Mouse (Mus musculus): ENCODE measurements around the gene Pih1d3. TPM values are rescaled to one million over a fixed set of nuclear protein-coding genes. Genes with fewer than 3 reads are reported as not detected.

Gene Pih1d3
- polyA plus RNA-seq (2014; fragmentation: Illumina TruSeq; extraction: RNeasy Lipid Tissue Mini Kit (QIAGEN cat#74804); ENCODE audit: low replicate concordance), result not detected

DNA sequence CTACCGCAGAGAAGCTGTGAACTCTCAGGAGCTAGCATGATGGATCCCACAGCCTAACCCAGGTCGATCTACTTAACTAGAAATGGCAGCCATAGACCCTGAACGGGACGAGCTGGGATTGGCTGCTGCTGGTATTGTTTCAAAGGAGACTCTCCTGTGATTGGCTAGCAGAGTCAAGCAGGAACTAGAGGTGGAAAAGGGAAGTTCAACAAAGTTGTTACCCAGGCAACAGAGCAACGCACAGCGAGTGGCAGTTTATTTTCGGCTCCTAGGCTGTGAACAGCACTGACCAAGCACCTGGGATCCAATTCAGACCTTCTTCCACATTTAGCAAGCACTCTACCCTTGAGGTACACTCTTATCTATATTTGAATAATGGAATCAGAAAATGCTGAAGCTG, at the start of gene Pih1d3, which contains the start of gene 4931428L18Rik:
TSS of gene Pih1d3 (plus strand) at position 275 of the 400 bp plus-strand sequence.
TSS of gene 4931428L18Rik (minus strand) at position 121 of the 400 bp plus-strand sequence.

DNA sequence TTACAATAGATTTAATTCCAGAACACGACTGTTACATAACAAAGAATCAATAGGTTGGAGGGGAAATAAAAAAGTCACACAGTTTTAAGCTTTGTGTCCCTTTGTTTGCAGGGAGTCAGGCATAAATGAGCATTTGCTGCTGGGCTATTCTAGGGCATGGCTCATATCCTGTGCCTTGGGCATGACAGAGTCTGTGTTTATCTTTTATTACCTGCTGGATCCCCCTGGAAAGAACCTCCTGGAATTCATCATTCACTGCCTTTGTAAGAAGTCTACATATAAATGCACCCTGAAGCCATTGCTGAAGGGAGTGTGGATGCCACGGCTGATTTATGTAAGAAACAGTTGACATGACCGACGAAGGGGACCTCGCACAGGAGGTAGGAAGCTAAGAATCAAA, 46.5 kb upstream of the Pih1d3 start, which contains the start of gene Lgsn:
TSS of gene Lgsn (plus strand) at position 301 of the 400 bp plus-strand sequence.

Other genes starting within 250 kb of the Pih1d3 start
- not detected for gene AC153137.1, start 244.9 kb upstream of the Pih1d3 start, polyA plus RNA-seq (2014; fragmentation: Illumina TruSeq; extraction: RNeasy Lipid Tissue Mini Kit (QIAGEN cat#74804); ENCODE audit: low replicate concordance)
- not detected for gene Lgsn, start 46.4 kb upstream of the Pih1d3 start, polyA plus RNA-seq (2014; fragmentation: Illumina TruSeq; extraction: RNeasy Lipid Tissue Mini Kit (QIAGEN cat#74804); ENCODE audit: low replicate concordance)
- 4.9 TPM for gene 4931428L18Rik, start 154 bp upstream of the Pih1d3 start, polyA plus RNA-seq (2014; fragmentation: Illumina TruSeq; extraction: RNeasy Lipid Tissue Mini Kit (QIAGEN cat#74804); ENCODE audit: low replicate concordance)

All from small intestine, adult 10 weeks (tissue).